Mouse (Mus musculus) CD4-positive helper T cell, adult 2 months (primary cell): ENCODE measurements around the gene Mamld1.
"Not testable (repeated sequence)": the region's sequence is repeated elsewhere in the genome, so short reads cannot be mapped to it uniquely, and the experiment has no call there.

Experiments used
- DNase-seq: peaks from one replicate; pipeline ENCODE4 v3.0.0-alpha.2; 2012; ENCODE audit warnings: low read depth, missing footprints, low spot score

Gene Mamld1

GRCm38 (mm10) chrX:71049864-71050576 lies at the start of gene Mamld1:
Mamld1 (plus strand) TSS chrX:71050256.
- DNase-seq: no peak

- no peak for DNase-seq
These were observed 25.3 kb upstream of the Mamld1 start for GRCm38 (mm10) chrX:71024718-71025117.

DNA sequence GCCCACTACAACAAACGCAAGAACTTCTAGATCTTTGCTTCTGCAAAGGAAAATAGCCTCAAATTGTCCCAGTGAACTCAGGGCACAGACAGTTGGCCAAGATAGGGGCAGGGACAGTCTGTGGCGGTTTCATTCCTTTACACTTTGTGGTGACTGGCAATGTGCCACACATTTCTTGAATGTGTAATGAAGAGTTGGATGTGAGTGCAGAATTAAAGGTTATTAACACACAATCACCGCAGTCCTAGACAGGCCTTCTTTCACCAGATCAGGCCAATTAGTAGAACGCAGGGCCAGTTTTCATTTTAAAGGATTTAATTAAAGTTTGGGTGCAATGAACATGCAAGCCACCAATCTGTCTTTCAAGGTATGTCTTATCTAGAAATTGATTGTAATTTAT lies 22.0 kb upstream of the Mamld1 start:
- no peak for DNase-seq

GRCm38 (mm10) chrX:71028976-71029375 lies 21.1 kb upstream of the Mamld1 start:
- DNase-seq: not testable (repeated sequence)

GRCm38 (mm10) chrX:71050677-71051311 lies 738 bp downstream of the Mamld1 start:
- DNase-seq: no peak

DNA sequence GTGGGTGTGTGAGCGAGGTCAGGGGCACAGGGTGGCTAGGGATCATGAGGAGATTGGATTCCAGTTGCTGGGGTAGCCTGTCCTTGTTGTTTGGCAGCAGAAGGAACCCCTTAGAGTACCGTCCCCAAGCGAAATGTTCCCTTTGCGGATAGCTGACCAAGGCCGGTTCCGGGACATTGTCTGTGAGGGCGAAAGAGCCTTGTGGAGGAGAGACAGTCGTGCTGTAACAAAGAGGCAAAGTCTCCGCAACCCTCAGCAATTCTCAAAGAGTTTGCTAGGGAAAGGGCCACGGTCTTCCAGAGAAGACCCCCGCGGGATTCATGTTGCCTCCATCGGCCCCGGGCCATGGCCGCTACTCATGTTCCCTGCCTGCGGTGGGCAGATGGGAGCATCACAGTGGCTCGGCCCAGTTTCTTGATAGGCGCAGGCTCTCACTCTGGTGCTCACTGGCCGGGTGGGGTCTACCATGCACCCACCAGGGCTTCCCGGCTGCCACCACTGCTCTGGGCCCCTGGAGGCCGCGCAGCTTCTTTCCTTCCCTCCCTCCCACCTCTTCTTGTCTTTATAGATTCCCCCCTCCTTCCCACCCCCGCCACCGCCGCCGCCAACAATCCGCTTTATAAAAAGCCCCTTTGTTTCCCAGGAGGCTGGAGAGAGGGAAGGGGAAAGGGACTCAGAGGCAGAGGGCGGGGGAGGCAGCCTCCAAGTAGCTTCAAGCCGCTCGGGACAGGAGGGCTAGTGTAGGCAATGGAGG lies 1.5 kb downstream of the Mamld1 start:
- no peak for DNase-seq

- DNase-seq: no peak
These were observed 2.0 kb downstream of the Mamld1 start for GRCm38 (mm10) chrX:71052115-71052478.

- DNase-seq: no peak
These were observed 2.6 kb downstream of the Mamld1 start for GRCm38 (mm10) chrX:71052481-71053216.

DNA sequence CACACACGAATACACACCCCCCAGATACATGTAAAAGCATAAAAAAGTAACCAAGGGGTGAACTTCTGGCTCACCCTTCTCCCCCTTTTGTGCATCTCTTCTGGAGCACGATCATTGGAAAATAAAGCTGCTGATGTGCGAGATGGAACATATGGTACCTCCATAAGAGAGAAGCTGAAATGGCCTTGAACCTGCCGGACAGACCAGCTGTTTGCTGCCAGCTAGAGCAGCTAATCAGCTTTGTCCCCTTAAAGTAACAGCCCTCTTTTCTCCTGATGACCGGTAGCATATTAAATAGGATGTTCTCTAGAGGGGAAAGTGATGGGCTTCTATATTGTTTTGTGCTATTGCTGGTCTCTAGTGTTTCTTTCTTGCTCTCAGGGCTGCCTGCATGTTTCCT lies 3.2 kb downstream of the Mamld1 start:
- no peak for DNase-seq

GRCm38 (mm10) chrX:71056968-71057367 lies 6.9 kb downstream of the Mamld1 start:
- DNase-seq: no peak

GRCm38 (mm10) chrX:71085092-71085807 lies 35.2 kb downstream of the Mamld1 start:
- DNase-seq: no peak

GRCm38 (mm10) chrX:71087370-71088079 lies 37.5 kb downstream of the Mamld1 start:
- no peak for DNase-seq

GRCm38 (mm10) chrX:71088080-71088414 lies 38.0 kb downstream of the Mamld1 start:
- DNase-seq: no peak

DNA sequence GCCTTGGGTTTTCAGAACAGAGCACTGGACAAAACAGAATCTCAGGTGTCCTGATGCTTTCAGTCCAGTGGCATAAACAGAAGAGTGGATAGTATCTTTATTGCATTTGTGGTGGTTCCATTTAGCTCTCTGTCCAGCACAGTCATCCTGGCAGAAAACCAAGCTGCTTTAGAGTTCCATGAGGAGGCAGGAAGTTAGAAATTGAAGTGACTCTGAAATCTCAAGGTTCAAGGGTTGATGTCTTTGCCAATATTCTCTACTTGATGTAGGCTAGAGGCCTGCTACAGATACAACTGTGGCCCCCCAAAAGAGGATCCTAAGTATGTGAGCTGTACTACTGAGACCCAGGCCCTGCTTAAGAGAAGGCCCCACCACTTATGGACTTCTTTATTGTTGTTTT lies 55.8 kb downstream of the Mamld1 start:
- no peak for DNase-seq

DNA sequence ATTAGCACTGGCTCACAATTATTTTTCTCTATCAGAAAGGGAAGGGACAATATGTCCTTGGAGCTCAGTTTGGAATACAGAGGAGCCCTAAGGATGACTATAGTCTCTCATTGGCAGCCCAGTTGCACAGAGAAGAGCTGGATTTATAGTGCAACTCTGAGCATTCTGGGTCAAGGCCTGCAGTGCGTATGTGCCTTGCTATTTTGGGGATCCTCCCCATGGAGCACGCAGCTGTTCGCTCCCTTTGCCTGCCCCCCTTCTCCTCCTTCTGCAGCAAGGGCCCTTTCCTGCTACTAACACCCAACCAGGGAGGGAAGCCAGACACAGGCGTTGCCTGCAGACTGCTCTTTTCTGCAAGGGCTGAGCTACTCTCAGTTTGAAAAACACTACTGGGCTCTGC lies 56.3 kb downstream of the Mamld1 start:
- no peak for DNase-seq

DNA sequence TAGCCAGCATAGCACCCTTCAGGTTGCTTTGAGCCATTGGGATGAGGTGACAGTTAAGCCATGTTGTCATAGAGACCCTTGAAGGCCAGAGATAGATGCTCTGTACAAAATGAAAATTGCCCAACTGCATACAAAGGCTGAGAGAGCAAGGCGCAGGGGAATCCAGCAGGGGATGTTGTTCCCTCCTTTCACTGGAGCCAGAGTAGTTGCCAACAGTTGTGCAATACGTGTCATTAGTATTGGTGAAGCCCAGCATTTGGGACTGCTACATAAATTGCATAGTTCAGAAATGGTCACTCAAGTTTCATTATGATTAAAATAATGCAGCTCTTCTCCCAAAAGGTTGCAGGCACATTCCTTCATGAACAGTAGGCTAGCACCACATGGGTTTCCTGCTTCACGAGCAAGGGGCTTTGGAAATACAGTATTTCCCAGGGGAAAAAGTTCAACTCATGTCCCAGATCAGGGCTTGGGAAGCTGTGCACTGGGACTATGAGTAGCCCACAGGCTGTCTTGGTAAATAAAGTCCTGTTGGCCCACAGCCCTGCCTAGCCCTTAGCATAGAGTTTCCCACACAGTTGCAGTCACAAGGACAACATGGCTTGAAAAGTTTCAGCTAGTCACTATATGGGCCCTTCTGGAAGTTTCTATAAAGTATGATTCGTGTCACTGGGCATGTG lies 58.1 kb downstream of the Mamld1 start:
- no peak for DNase-seq

DNA sequence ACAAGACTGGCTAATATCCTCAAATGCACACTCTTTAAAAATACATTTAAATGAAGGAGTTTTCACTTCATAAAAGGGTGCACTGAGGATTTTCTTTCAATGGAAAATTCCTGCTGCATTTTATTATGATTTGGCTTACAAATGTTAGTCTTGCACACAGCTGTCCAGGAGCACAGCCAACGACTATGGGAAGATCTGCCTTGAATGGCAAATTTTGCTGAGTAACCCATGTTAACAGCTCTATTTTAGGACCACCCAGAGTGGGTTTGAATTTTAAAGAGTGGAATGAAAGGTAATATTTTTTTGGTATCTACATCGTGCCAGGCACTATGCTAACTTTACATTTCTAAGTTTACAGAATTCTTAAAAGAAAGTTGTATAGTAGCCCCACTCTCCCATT lies 60.3 kb downstream of the Mamld1 start:
- no peak for DNase-seq

DNA sequence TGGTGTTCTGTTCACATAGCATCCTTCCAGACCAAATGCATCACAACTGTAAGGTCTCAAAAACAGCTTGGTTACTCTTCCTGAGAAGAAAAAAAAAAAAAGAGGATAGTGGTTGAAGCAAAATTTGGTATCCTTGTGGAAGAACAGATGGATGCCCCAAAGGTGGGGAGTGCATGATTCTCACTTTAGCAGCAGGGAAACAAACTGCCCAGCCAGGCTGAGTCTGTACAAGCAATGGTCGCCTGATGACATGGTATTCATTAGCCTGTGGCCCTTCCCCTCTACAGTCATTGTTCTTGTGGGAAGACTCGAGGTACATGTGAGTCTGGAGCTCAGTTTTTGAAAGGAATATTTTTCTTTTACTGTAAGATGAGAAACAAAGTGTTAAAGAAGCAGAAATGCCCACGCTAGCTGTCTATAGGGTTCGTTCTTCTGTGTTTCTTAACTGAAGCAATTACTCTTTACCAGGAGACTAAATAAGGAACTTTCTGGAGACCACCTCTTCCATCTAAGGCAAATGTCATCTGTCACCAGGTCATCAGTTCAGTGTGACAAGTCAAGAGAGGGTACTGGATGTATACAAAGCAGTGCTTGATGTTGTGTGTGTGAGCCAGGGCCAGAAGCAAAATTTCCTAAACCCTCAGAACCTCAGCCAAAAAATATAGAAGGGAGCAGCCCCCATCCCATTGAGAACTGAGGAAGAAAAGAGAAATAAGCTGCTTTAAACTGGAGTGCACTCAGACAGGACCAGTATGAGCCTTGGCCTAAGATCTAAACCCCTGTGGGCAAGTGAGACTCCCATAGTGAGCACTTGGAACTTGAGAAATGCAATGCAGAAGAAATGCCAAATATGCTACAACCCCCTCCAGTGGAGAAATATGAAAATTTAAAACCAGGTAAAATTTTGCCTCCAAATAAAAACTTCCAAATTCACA lies 72.6 kb downstream of the Mamld1 start:
- DNase-seq: no peak

- no peak for DNase-seq
These were observed 75.0 kb downstream of the Mamld1 start for GRCm38 (mm10) chrX:71125013-71125412.
